Mouse (Mus musculus): ENCODE measurements at regions not wholly inside any gene's neighbourhood (a gene's known extent, or its start where the extent isn't known, plus 50 kb on each side); places are given as distances from the start of the nearest gene placed in this dataset.

DNA sequence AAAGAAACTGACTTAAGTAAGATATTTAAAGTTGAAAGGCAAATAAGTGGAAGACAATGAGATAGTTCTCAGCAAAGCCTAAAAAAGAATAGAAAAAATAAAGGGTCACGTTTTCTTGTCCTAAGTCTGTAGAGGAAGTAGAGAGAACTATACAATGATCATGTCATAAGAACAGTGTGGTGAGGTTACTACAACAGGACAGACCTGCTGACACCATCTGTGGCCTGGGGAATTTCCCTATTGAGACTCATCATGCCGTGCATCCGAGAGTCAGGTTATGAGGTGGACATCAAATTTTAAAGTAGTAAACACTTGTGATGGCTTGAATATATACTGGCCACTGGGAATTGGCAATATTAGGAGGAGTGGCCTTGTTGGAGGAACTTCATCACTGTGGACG lies 522.1 kb downstream of the Arl4a start:
- ATAC-seq (ENCODE audit: insufficient read depth), result no peak
- no peak overlapping the region for H3K27ac ChIP-seq (ENCODE audit: low read depth)
- 83% methylated on average over 4 of the region's 4 CpGs for WGBS

DNA sequence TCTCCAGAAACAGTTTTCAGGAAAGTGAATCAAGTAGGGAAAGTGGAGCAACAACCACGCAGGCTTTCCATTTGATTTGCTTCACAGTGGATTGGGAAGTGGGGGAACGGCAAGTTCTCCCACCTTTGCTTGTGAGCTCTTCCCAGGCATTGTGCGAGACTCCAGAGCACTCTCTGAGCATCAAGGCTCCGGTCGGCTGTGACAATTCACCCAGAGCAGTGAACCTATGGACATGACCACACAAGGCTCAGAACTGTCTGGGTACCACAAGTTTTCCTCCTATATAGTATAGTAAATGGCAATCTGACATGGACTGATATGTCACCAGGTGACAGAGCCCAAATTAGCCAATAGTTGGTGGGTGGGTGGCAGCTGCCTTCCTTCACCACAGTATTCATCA lies 527.0 kb downstream of the Arl4a start:
- no peaks in the 10 kb centered on the region for H3K4me1 ChIP-seq (ENCODE audit: insufficient read depth)
- H3K27me3 ChIP-seq (ENCODE audit: insufficient read depth, low read length), result no peaks in the 10 kb centered on the region
- WGBS, result 78% methylated on average over 5 of the region's 5 CpGs
- no peak overlapping the region for H3K9ac ChIP-seq
- DNase-seq, result no peak
- H3K4me2 ChIP-seq, result no peak overlapping the region
- H3K27ac ChIP-seq (ENCODE audit: low read depth), result no peak overlapping the region
- ATAC-seq (ENCODE audit: insufficient read depth), result no peak
- H3K9me3 ChIP-seq (ENCODE audit: low read depth, low read length), result no peaks in the 10 kb centered on the region
- H3K4me3 ChIP-seq (ENCODE audit: low read depth, low read length), result no peak overlapping the region
- H3K36me3 ChIP-seq (ENCODE audit: insufficient read depth), result no peaks in the 10 kb centered on the region
- TF ChIP-seq CTCF (IDR thresholded peaks at IDR 0.05; ENCODE audit: low read depth), result no peak

More for the DNA sequence above, 522.1 kb downstream of the Arl4a start:
- H3K4me2 ChIP-seq, result no peak overlapping the region
- no peaks in the 10 kb centered on the region for H3K27me3 ChIP-seq (ENCODE audit: insufficient read depth, low read length)
- H3K4me1 ChIP-seq (ENCODE audit: insufficient read depth), result no peaks in the 10 kb centered on the region
- no peak overlapping the region for H3K4me3 ChIP-seq (ENCODE audit: low read depth, low read length)
- no peaks in the 10 kb centered on the region for H3K9me3 ChIP-seq (ENCODE audit: low read depth, low read length)
- DNase-seq, result no peak
- H3K36me3 ChIP-seq (ENCODE audit: insufficient read depth), result no peaks in the 10 kb centered on the region
- TF ChIP-seq CTCF (IDR thresholded peaks at IDR 0.05; ENCODE audit: low read depth), result no peak
- no peak overlapping the region for H3K9ac ChIP-seq

DNA sequence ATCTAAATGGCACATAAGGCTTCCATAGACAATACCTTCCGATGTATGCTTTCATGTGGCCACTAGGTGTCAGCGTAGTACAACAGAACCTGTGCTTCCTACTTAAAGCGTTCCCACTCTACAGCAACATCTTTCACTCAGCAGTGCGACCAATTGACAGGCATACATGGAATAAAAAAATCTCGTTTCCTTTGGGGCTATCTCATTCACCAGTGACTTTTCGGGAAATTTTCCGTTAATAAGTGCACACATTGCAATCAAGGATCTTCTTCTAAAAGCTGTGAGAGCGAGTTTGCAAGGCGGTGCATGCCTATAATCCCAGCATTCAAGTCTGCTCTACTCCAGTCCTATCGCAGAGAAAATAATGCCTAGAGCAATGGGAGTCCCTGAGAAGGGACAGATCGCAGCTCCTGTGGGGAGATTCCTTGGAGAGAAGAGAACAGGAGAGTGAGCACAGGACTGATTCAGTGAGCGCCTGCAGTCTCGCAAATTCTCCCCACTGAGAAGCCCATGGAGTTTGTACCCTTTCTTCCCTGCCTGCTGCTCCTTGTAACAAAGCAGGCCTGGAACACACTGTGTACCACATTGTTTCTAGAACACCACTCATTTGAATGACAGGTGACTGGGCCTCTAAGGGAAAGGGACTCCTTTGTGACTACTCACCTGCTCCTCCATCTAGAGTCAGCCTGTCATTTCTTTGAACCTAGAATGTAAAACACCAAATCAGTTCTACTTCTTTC lies 527.6 kb downstream of the Arl4a start:
- H3K27me3 ChIP-seq (ENCODE audit: insufficient read depth, low read length), result no peaks in the 10 kb centered on the region
- no peak overlapping the region for H3K9ac ChIP-seq
- WGBS, result 25% methylated on average over 13 of the region's 13 CpGs
- H3K4me2 ChIP-seq, result no peak overlapping the region; the same call in 1 of the 2 replicates
- no peaks in the 10 kb centered on the region for H3K4me1 ChIP-seq (ENCODE audit: insufficient read depth)
- peak; percentile 87 for ATAC-seq (ENCODE audit: insufficient read depth)
- peak; percentile 90 for DNase-seq
- no peaks in the 10 kb centered on the region for H3K9me3 ChIP-seq (ENCODE audit: low read depth, low read length)
- H3K4me3 ChIP-seq (ENCODE audit: low read depth, low read length), result no peak overlapping the region
- H3K27ac ChIP-seq (ENCODE audit: low read depth), result no peak overlapping the region
- TF ChIP-seq CTCF (IDR thresholded peaks at IDR 0.05; ENCODE audit: low read depth), result peak; percentile 93
- no peaks in the 10 kb centered on the region for H3K36me3 ChIP-seq (ENCODE audit: insufficient read depth)

DNA sequence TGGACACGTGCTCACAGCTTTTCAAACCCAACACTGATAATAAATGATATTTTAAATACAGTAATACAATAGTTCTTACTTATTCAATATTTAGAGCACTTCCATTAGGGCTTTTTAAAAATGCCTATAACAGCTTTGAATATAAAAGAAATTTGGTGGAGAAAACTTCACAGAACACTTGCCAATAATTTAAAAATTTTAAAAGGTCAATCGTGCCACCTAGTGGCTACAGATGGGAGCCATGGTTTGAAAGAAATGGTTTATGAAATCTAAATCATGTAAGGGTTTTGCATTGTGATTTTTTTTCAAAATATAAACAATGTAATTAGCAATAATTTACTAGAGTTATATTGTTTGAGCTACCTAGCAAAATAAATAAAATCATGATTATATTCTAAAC lies 541.6 kb downstream of the Arl4a start:
- DNase-seq, result peak; percentile 84
- Histone ChIP-seq H3K27ac (ENCODE audit: low read depth) (no peak overlapping the region), H3K9me3 (ENCODE audit: low read depth, low read length) (no peaks in the 10 kb centered on the region), H3K36me3 (ENCODE audit: insufficient read depth) (no peaks in the 10 kb centered on the region), H3K4me3 (ENCODE audit: low read depth, low read length) (no peak overlapping the region), H3K27me3 (ENCODE audit: insufficient read depth, low read length) (no peaks in the 10 kb centered on the region), H3K9ac (no peak overlapping the region), H3K4me2 (no peak overlapping the region), H3K4me1 (ENCODE audit: insufficient read depth) (no peaks in the 10 kb centered on the region)
- no peak for ATAC-seq (ENCODE audit: insufficient read depth)
- peak; percentile 64 for TF ChIP-seq CTCF (IDR thresholded peaks at IDR 0.05; ENCODE audit: low read depth)
- 29% methylated on average over 2 of the region's 2 CpGs for WGBS

DNA sequence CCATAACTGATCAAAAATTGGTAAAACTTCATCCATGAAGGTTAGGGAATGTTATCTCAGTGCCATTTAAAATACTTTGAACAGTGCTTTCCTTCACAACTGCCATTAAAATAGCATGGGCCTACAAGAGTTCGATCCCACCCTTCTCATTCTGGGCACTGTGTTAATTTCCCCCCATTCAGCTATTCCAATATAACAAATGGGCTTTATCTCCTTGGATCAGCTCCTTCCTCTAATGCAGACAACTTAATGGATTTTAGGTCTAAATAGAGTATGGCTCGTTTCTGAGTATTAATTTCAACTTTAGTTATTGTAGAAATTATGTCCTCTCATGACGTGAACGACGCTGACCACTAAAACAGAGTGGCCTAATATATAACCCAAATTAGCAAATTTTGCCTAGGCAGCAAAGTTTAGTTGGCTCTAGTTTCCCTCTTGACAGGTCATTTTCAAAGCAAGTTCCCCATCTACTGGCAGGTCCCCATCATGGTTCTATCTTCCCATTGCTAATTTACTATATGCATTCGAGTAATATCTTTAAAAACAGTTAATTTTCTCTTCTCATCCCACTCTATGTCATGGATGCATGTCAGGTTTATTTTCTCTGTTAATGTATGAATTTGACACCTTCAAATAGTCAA lies 544.1 kb downstream of the Arl4a start:
- Histone ChIP-seq H3K9ac (no peak overlapping the region), H3K27ac (ENCODE audit: low read depth) (no peak overlapping the region), H3K36me3 (ENCODE audit: insufficient read depth) (no peaks in the 10 kb centered on the region), H3K4me1 (ENCODE audit: insufficient read depth) (no peaks in the 10 kb centered on the region), H3K4me2 (no peak overlapping the region), H3K4me3 (ENCODE audit: low read depth, low read length) (no peak overlapping the region), H3K27me3 (ENCODE audit: insufficient read depth, low read length) (no peaks in the 10 kb centered on the region), H3K9me3 (ENCODE audit: low read depth, low read length) (no peaks in the 10 kb centered on the region)
- peak; percentile 76 for DNase-seq
- WGBS, result 49% methylated on average over 6 of the region's 6 CpGs
- TF ChIP-seq CTCF (IDR thresholded peaks at IDR 0.05; ENCODE audit: low read depth), result peak; percentile 61
- ATAC-seq (ENCODE audit: insufficient read depth), result no peak; the same call in 1 of the 2 replicates

DNA sequence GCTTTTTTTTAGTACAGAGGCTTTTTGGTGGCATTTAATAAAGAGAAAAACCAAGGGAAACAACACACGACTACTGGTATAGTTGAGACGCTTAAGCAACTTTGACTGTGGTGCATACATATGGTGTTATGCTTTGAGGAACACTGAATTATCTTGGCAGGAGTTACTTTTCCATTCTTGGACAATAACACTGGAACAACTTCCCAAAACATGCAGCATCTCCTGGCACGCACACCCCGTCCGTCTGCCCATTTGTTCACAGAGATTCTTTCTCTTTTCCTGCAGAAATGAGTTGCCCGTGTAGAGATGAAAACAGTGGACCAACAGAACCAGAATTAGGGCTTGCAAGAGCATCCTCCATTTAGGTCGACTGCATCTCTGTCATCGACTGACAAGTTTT lies 544.7 kb downstream of the Arl4a start:
- Histone ChIP-seq H3K36me3 (ENCODE audit: insufficient read depth) (no peaks in the 10 kb centered on the region), H3K4me3 (ENCODE audit: low read depth, low read length) (no peak overlapping the region), H3K4me2 (no peak overlapping the region), H3K27me3 (ENCODE audit: insufficient read depth, low read length) (no peaks in the 10 kb centered on the region), H3K9me3 (ENCODE audit: low read depth, low read length) (no peaks in the 10 kb centered on the region), H3K27ac (ENCODE audit: low read depth) (no peak overlapping the region), H3K4me1 (ENCODE audit: insufficient read depth) (no peaks in the 10 kb centered on the region), H3K9ac (no peak overlapping the region)
- WGBS, result 74% methylated on average over 8 of the region's 8 CpGs
- DNase-seq (peak; percentile 42), ATAC-seq (ENCODE audit: insufficient read depth) (no peak)
- no peak for TF ChIP-seq CTCF (IDR thresholded peaks at IDR 0.05; ENCODE audit: low read depth)

- peak; percentile 62 for DNase-seq
- ATAC-seq (ENCODE audit: insufficient read depth), result peak; percentile 78; the same call in 1 of the 2 replicates
- H3K36me3 ChIP-seq (ENCODE audit: insufficient read depth), result no peaks in the 10 kb centered on the region
Observed at GRCm38 (mm10) chr12:39472984-39473383, 564.8 kb downstream of the Arl4a start.

More at GRCm38 (mm10) chr12:39472984-39473383, 564.8 kb downstream of the Arl4a start:
- Histone ChIP-seq H3K9ac (no peak overlapping the region), H3K9me3 (ENCODE audit: low read depth, low read length) (no peaks in the 10 kb centered on the region), H3K4me3 (ENCODE audit: low read depth, low read length) (no peak overlapping the region), H3K27me3 (ENCODE audit: insufficient read depth, low read length) (no peaks in the 10 kb centered on the region), H3K4me1 (ENCODE audit: insufficient read depth) (no peaks in the 10 kb centered on the region), H3K4me2 (no peak overlapping the region), H3K27ac (ENCODE audit: low read depth) (no peak overlapping the region)
- no peak for TF ChIP-seq CTCF (IDR thresholded peaks at IDR 0.05; ENCODE audit: low read depth)
